Mouse (Mus musculus): Measurements from ENCODE around the gene Fkbp15. TPM values are rescaled to one million over a fixed set of nuclear protein-coding genes. Genes with fewer than 3 reads are reported as not detected.
A peak's percentile ranks its signal among the peaks of the same experiment; 100 is the strongest.

The Fkbp15 gene
- polyA plus RNA-seq, 1 experiment from 2014 or later, result 18.9 TPM

DNA sequence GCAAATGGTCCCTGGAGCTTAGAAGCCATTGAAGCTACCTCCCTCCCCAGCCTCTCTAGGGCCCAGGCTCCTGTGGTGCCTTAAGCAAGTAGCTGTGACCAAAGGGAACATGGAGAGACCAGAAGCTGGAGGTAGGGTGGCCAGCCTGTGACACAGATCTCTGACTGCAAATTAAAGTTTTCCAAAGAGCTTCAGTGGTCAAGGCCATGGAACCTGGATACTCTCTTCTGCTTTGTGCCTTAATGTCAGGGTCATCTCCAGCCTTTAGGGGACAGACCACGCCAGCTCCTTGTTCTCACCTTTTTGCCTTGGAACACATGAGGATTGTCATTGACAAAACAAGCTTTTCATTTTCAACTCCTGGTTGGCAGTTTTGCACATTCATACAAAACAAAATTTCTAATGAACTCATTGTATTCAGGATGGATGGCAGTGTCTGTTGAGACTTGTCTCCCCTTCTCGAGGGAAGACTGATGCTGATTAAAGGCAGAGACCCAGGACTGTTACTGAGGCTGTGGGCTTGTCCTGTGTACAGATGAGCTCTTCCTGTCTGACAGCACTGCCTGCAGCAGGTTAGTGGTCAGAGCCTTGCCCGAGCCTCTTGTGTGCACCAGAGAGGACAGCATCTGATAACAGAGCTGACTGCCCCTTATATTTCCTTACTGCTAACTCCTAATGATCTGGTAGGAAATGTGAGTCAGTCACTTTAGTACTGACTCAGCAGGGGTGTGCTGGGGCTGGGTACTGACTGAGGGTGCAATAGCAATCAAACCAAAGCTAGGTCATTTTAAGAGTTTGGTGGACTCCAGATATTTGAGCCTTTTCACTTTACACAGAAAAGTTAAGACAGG, 62.8 kb downstream of the Fkbp15 start:
- H3K4me2 ChIP-seq (ENCODE audit: low read depth, low read length), result no peak overlapping the region
- no peak overlapping the region for H3K27ac ChIP-seq (ENCODE audit: low read length)
- H3K4me3 ChIP-seq (ENCODE audit: low read length), result no peak overlapping the region
- H3K36me3 ChIP-seq (ENCODE audit: control insufficient read depth, insufficient read depth), result peaks cover 44% of the 10 kb centered on the region
- no peaks in the 10 kb centered on the region for H3K4me1 ChIP-seq (ENCODE audit: control insufficient read depth, insufficient read depth, low read length)
- H3K9ac ChIP-seq (ENCODE audit: low read length), result no peak overlapping the region
- no peak for ATAC-seq (replicated peaks; ENCODE audit: extremely low read depth, insufficient read depth, low FRiP score)
- no peaks in the 10 kb centered on the region for H3K9me3 ChIP-seq (replicated peaks; ENCODE audit: control insufficient read depth, low read length)
- 67% methylated on average over 3 of the region's 3 CpGs for WGBS
- no peaks in the 10 kb centered on the region for H3K27me3 ChIP-seq (ENCODE audit: control insufficient read depth, insufficient read depth, low read length)

DNA sequence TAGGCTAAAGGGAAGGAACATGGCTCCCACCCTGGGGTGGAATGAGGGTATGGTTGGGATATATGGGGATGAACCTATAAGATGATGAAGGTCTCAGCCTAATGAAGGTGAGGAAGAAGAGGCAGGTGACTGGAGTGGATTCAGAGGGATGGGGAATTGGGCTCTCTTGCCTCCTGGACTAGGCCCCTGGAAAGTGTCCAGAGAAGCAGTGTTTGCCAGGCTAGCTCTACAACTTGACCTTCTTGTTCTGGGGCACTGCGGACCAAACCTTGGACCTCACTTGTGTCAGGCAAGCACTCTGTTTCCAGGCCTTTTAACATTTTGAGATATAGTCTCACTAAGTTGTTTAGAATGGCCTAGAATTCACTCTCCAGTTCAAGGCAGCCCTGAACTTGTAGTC, 65.6 kb downstream of the Fkbp15 start:
- Histone ChIP-seq H3K4me2 (ENCODE audit: low read depth, low read length) (no peak overlapping the region), H3K9ac (ENCODE audit: low read length) (no peak overlapping the region), H3K36me3 (ENCODE audit: control insufficient read depth, insufficient read depth) (peaks cover 31% of the 10 kb centered on the region), H3K27me3 (ENCODE audit: control insufficient read depth, insufficient read depth, low read length) (no peaks in the 10 kb centered on the region), H3K4me3 (ENCODE audit: low read length) (no peak overlapping the region), H3K4me1 (ENCODE audit: control insufficient read depth, insufficient read depth, low read length) (peaks cover under 1% of the 10 kb centered on the region; the same call in 1 of the 2 replicates), H3K9me3 (replicated peaks; ENCODE audit: control insufficient read depth, low read length) (no peaks in the 10 kb centered on the region), H3K27ac (ENCODE audit: low read length) (no peak overlapping the region)
- 95% methylated on average over 1 of the region's 1 CpGs for WGBS
- ATAC-seq (replicated peaks; ENCODE audit: extremely low read depth, insufficient read depth, low FRiP score), result no peak

DNA sequence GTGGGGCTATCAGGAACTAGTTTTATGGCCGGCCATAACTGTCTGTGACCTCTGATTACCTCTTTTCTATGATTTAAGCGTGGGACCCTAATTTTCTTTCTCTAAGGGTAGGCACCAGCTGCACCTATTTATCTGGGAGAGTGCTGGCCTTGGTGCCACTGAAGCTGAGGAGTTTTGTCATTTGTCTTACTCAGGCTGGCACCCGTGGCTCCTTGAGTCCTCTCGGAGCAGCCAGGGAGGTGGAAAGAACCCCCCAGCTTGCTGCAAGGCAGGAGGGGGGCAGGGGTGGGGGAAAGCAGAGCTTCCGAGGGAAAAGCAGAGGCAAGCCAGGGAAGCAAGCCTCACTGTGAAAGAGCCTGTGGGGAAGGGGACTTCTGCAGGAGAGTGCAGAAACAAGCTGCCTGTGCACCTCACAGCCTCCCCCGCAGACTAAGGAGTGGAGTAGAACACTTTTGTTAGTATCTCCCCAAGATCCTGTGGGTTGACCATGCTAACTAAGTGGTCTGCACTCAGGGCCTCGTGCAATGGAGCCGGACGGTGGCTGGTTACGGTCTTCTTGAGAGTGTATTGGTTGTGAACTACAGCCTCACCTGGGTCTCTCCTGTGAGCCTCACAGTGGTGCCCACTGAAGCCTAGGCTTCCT, 67.0 kb downstream of the Fkbp15 start:
- no peak overlapping the region for H3K4me2 ChIP-seq (ENCODE audit: low read depth, low read length)
- H3K27me3 ChIP-seq (ENCODE audit: control insufficient read depth, insufficient read depth, low read length), result no peaks in the 10 kb centered on the region
- H3K4me1 ChIP-seq (ENCODE audit: control insufficient read depth, insufficient read depth, low read length), result peaks cover 14% of the 10 kb centered on the region
- H3K36me3 ChIP-seq (ENCODE audit: control insufficient read depth, insufficient read depth), result peaks cover 18% of the 10 kb centered on the region
- no peak overlapping the region for H3K27ac ChIP-seq (ENCODE audit: low read length)
- H3K4me3 ChIP-seq (ENCODE audit: low read length), result no peak overlapping the region
- 71% methylated on average over 10 of the region's 10 CpGs for WGBS
- no peak overlapping the region for H3K9ac ChIP-seq (ENCODE audit: low read length)
- ATAC-seq (replicated peaks; ENCODE audit: extremely low read depth, insufficient read depth, low FRiP score), result no peak
- H3K9me3 ChIP-seq (replicated peaks; ENCODE audit: control insufficient read depth, low read length), result no peaks in the 10 kb centered on the region

DNA sequence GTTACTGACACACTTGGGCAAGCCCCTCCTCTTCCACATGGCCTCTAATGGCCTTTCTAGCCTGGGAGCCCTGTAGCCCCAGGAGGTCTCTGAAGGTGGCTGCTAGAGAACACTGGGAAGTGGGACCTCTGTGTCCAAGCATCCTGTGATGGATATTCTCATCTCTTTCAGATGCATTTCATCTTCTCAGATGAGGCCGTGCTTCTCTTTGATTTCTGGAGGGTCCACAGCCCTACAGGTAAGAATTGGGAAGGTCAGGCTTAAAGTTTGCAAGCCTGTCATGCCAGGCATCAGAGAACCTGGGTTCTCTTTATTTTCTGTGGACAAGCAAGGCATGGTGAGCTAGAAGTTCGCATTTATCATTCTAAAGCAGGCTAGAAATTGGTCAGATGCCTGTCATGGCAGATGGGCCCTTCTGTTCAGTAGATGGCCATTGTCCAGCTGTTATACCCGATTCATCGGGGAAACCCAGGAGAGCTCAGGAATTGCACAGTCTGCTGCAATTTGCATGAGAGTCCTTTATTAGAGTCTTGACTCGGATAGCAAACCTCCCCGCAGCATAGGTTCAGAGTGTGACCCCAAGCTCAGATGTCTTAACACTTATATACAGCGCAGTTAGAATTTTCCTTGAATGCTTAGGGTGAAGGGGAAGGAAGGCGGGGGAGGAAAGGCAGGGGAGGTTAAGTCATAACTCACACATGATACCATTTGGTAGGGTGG, 67.7 kb downstream of the Fkbp15 start:
- no peaks in the 10 kb centered on the region for H3K27me3 ChIP-seq (ENCODE audit: control insufficient read depth, insufficient read depth, low read length)
- no peak overlapping the region for H3K4me2 ChIP-seq (ENCODE audit: low read depth, low read length)
- H3K4me1 ChIP-seq (ENCODE audit: control insufficient read depth, insufficient read depth, low read length), result peaks cover 21% of the 10 kb centered on the region
- peaks cover 14% of the 10 kb centered on the region for H3K36me3 ChIP-seq (ENCODE audit: control insufficient read depth, insufficient read depth)
- ATAC-seq (replicated peaks; ENCODE audit: extremely low read depth, insufficient read depth, low FRiP score), result no peak
- 81% methylated on average over 8 of the region's 8 CpGs for WGBS
- H3K4me3 ChIP-seq (ENCODE audit: low read length), result no peak overlapping the region
- no peak overlapping the region for H3K27ac ChIP-seq (ENCODE audit: low read length)
- no peak overlapping the region for H3K9ac ChIP-seq (ENCODE audit: low read length)
- H3K9me3 ChIP-seq (replicated peaks; ENCODE audit: control insufficient read depth, low read length), result no peaks in the 10 kb centered on the region

DNA sequence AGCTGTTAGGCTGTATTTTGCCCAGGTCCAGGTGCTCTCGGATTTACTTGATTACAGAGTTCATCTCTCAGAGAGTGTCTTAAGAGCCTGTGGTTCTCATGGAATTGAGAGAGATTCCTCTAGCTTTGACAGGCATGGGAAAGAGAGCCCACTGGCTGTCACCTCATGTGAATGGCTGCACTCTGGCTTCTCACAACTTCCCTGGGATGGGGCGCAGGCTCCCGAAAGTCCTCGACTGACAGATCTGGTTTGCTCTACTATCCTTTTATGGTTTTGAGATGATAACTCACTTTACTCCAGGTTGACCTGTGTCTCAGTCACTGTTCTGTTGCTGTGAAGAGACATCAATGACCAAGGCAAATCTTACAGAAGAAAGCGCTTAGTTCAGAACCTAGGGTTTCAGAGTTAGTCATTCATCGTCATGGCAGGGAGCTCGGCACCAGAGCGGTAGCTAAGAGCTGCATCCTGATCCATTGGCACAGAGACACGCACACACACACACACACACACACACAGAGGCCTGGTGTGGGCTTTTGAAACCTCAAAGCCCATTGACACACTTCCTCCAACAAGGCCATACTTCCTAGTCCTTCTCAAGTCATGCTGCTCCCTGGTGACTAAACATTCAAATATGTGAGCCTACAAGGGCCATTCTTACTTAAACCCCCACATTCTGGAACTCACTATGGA, 69.4 kb downstream of the Fkbp15 start:
- 92% methylated on average over 9 of the region's 9 CpGs for WGBS
- Histone ChIP-seq H3K9ac (ENCODE audit: low read length) (no peak overlapping the region), H3K4me3 (ENCODE audit: low read length) (no peak overlapping the region)

DNA sequence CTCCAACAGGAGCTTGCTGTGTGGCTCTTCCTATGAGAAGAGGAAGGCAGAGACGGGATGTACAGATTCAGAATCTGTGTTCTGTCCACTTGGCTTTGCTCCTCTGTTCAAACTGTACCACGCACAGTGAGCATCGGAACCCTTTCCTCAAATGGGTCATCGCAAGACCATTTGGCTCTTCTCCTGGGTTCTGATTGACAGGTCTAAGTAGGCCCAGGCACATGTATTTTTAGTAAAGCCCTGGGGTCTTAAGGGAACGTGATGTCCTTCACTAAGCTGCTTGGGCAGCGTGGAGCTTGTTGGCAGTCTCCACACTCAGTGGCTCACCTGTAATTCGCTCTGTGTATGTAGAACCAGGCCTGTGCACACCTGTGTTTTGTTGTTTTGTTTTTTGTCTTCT, 71.1 kb downstream of the Fkbp15 start:
- Histone ChIP-seq H3K4me2 (ENCODE audit: low read depth, low read length) (no peak overlapping the region), H3K4me3 (ENCODE audit: low read length) (no peak overlapping the region), H3K27ac (ENCODE audit: low read length) (no peak overlapping the region), H3K36me3 (ENCODE audit: control insufficient read depth, insufficient read depth) (no peaks in the 10 kb centered on the region), H3K27me3 (ENCODE audit: control insufficient read depth, insufficient read depth, low read length) (no peaks in the 10 kb centered on the region), H3K4me1 (ENCODE audit: control insufficient read depth, insufficient read depth, low read length) (peaks cover 28% of the 10 kb centered on the region), H3K9me3 (replicated peaks; ENCODE audit: control insufficient read depth, low read length) (no peaks in the 10 kb centered on the region), H3K9ac (ENCODE audit: low read length) (no peak overlapping the region)
- no peak for ATAC-seq (replicated peaks; ENCODE audit: extremely low read depth, insufficient read depth, low FRiP score)
- WGBS, result 61% methylated on average over 7 of the region's 7 CpGs

More for the DNA sequence above, 69.4 kb downstream of the Fkbp15 start:
- no peaks in the 10 kb centered on the region for H3K9me3 ChIP-seq (replicated peaks; ENCODE audit: control insufficient read depth, low read length)
- peaks cover 3% of the 10 kb centered on the region for H3K36me3 ChIP-seq (ENCODE audit: control insufficient read depth, insufficient read depth)
- no peak for ATAC-seq (replicated peaks; ENCODE audit: extremely low read depth, insufficient read depth, low FRiP score)
- no peaks in the 10 kb centered on the region for H3K27me3 ChIP-seq (ENCODE audit: control insufficient read depth, insufficient read depth, low read length)
- H3K4me1 ChIP-seq (ENCODE audit: control insufficient read depth, insufficient read depth, low read length), result peaks cover 26% of the 10 kb centered on the region
- no peak overlapping the region for H3K4me2 ChIP-seq (ENCODE audit: low read depth, low read length)
- H3K27ac ChIP-seq (ENCODE audit: low read length), result no peak overlapping the region

DNA sequence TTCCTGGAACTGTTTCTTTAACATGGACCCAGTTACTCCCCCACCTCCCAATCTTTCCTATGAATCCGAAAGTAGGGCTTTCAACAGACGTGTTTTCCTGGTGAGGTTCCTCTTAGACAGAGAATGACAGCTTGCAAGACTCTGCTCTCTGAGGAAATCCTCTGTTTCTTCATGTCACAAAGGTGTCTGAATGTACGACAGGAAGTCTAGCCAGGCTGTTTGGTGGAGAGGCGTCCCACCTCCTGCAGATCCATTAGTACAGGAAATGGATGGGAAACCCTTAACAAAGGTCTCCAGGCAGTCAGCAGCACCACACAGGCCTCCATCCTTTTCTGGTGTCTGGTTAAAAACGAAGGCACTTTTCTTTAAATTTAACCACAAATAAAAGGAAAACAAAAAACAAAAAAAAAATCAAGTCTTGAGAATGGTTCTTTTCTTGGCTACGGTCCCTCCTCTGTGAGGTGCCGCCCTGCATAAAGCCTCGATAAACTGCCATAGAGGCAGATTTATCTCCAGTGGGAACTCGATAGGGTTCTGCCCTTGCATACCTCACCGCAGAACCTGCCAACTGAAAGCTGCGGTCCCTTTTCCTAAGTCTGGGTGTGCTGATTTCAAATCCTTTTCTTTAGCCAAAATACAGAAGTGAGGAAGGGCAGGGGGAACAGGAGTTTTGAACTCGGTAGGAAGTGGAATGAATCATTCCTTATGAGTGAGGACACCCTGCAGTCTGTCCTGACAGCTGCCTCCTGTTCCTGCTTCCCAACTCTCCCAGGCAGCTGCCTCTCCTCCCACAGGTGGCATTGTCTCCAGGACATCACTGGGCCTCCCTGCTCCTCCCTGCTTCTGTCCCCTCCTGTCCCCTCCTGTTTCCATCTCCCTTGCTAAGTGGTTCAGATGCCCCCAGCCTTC, 73.1 kb downstream of the Fkbp15 start:
- Histone ChIP-seq H3K4me1 (ENCODE audit: control insufficient read depth, insufficient read depth, low read length) (peaks cover 28% of the 10 kb centered on the region), H3K36me3 (ENCODE audit: control insufficient read depth, insufficient read depth) (no peaks in the 10 kb centered on the region), H3K4me3 (ENCODE audit: low read length) (peak overlapping the region; percentile 92), H3K27ac (ENCODE audit: low read length) (peak overlapping the region; percentile 89), H3K4me2 (ENCODE audit: low read depth, low read length) (peak overlapping the region; percentile 86), H3K9ac (ENCODE audit: low read length) (peak overlapping the region; percentile 91), H3K9me3 (replicated peaks; ENCODE audit: control insufficient read depth, low read length) (no peaks in the 10 kb centered on the region), H3K27me3 (ENCODE audit: control insufficient read depth, insufficient read depth, low read length) (no peaks in the 10 kb centered on the region)
- ATAC-seq (replicated peaks; ENCODE audit: extremely low read depth, insufficient read depth, low FRiP score), result peak; percentile 11; the same call in 1 of the 2 replicates
- 4% methylated on average over 12 of the region's 12 CpGs for WGBS
